Mouse (Mus musculus) stomach, postnatal 0 days (tissue): ENCODE results near the gene Arhgap4.

Experiments
- CTCF ChIP-seq: IDR thresholded peaks from 2 replicates; pipeline ENCODE4 v1.5.1; 2016; ENCODE audit warnings: antibody characterized with exemption, low read depth, mild to moderate bottlenecking, moderate library complexity
- EP300 ChIP-seq: optimal IDR thresholded peaks from 2 replicates; pipeline ENCODE3; 2016; ENCODE audit warnings: antibody characterized with exemption

DNA sequence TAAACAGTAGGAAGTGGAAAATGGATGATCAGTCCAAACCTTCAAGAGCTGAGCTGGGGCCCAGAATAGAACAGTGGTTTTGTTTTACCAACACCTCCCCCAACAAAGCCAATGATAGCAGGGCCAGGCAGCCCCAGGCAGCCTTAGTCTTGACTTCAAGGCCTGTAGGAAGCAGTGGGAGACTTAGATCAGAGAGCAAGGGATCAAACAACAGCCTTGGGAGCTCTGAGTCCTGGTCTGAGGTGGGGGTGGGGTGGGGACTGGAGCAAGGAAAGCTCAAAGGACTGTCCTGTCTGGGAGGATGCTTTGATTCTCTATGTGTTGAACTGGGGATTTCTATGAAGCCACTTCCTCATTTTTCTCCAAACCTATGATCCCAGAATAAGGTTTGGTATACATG is 50.2 kb downstream of the Arhgap4 start:
- no peak for TF ChIP-seq EP300
- TF ChIP-seq CTCF: no peak
